Mouse (Mus musculus) hindbrain, embryonic 16.5 days (tissue): ENCODE data around the gene Atl2. TPM values are rescaled to one million over a fixed set of nuclear protein-coding genes. Genes with fewer than 3 reads are reported as not detected.

Experiments used
- ATAC-seq: fragments of 200-750 bp; cut with Nextera tagmentation; 2 replicates; pipeline ENCODE4 v1.8.0; 2017; ENCODE audit warnings: moderate TSS enrichment, moderate library complexity
- H3K27ac ChIP-seq: fragments of 300-500 bp; sonication (generic); 2 replicates; pipeline ENCODE4 v1.5.1; 2014; ENCODE audit warnings: low read depth, mild to moderate bottlenecking, control low read depth, low read length, moderate library complexity
- H3K27me3 ChIP-seq: fragments of 300-500 bp; sonication (generic); replicated peaks from 2 replicates; pipeline ENCODE4 v1.6.1; 2014; ENCODE audit warnings: low read length; ENCODE audit not compliant: control insufficient read depth, insufficient read depth
- H3K36me3 ChIP-seq: fragments of 300-500 bp; sonication (generic); 2 replicates; pipeline ENCODE4 v1.6.1; 2014; ENCODE audit warnings: mild to moderate bottlenecking, low read length, moderate library complexity, mixed read lengths; ENCODE audit not compliant: control insufficient read depth, insufficient read depth
- H3K4me1 ChIP-seq: fragments of 300-500 bp; sonication (generic); 2 replicates; pipeline ENCODE4 v1.6.1; 2014; ENCODE audit warnings: low read depth, low read length; ENCODE audit not compliant: control insufficient read depth, insufficient read depth
- H3K4me2 ChIP-seq: fragments of 300-500 bp; sonication (generic); 2 replicates; pipeline ENCODE4 v1.6.1; 2014; ENCODE audit warnings: mild to moderate bottlenecking, low read length, control low read depth, moderate library complexity
- H3K4me3 ChIP-seq: fragments of 300-500 bp; sonication (generic); 2 replicates; pipeline ENCODE4 v1.5.1; 2014; ENCODE audit warnings: mild to moderate bottlenecking, low read length, control low read depth, moderate library complexity
- H3K9ac ChIP-seq: fragments of 300-500 bp; sonication (generic); 2 replicates; pipeline ENCODE4 v1.6.1; 2014; ENCODE audit warnings: low read depth, mild to moderate bottlenecking, control low read depth, low read length, moderate library complexity
- H3K9me3 ChIP-seq: fragments of 300-500 bp; sonication (generic); 2 replicates; pipeline ENCODE4 v1.6.1; 2014; ENCODE audit warnings: mild to moderate bottlenecking, low read length, moderate library complexity; ENCODE audit not compliant: control insufficient read depth
- WGBS: fragments of 180-500 bp; shearing (Covaris S2); extraction: QIAGEN DNeasy Blood & Tissue Kit; methylation state at CpG from one replicate; pipeline ENCODE4 v1.1.7; 2014; 5-methylcytosine and 5-hydroxymethylcytosine counted together
- polyA plus RNA-seq: library from polyadenylated mRNA; unstranded; fragments of >200 nt; fragmentation: Nextera tagmentation; extraction: Ambion mirVana; gene quantifications from 2 replicates; pipeline ENCODE4 v1.2.1, GENCODE M21; 2015

Atl2 gene
- 38.9 and 39.0 TPM in 2 replicates for polyA plus RNA-seq

- Histone ChIP-seq H3K9ac (peak within 1 kb of the TSS; percentile 93), H3K4me1 (peaks cover 14% of the 10 kb centered on the region), H3K4me2 (peak within 1 kb of the TSS; percentile 61), H3K9me3 (no peaks in the 10 kb centered on the region), H3K27me3 (no peaks in the 10 kb centered on the region; the same call in 1 of the 2 replicates), H3K27ac (peak within 1 kb of the TSS; percentile 92), H3K4me3 (peak within 1 kb of the TSS; percentile 86), H3K36me3 (no peaks in the 10 kb centered on the region)
- peak; percentile 92 for ATAC-seq
- under 1% methylated on average over 43 of the region's 51 CpGs for WGBS
Observed at GRCm38 (mm10) chr17:79895911-79896423, at the start of gene Atl2. Atl2 (minus strand) TSS chr17:79896123.

GRCm38 (mm10) chr17:79944851-79945250, 48.9 kb upstream of the Atl2 start:
- H3K36me3 ChIP-seq: no peaks in the 10 kb centered on the region
- H3K9ac ChIP-seq: no peak overlapping the region
- 75% methylated on average over 6 of the region's 6 CpGs for WGBS
- H3K27me3 ChIP-seq: no peaks in the 10 kb centered on the region
- no peak overlapping the region for H3K4me2 ChIP-seq
- no peaks in the 10 kb centered on the region for H3K9me3 ChIP-seq
- H3K4me1 ChIP-seq: peaks cover 6% of the 10 kb centered on the region; the same call in 1 of the 2 replicates
- no peak for ATAC-seq
- H3K4me3 ChIP-seq: no peak overlapping the region
- no peak overlapping the region for H3K27ac ChIP-seq

GRCm38 (mm10) chr17:79942418-79942817, 46.5 kb upstream of the Atl2 start:
- Histone ChIP-seq H3K27ac (no peak overlapping the region), H3K4me2 (no peak overlapping the region), H3K9me3 (no peaks in the 10 kb centered on the region), H3K36me3 (no peaks in the 10 kb centered on the region), H3K4me3 (no peak overlapping the region), H3K27me3 (no peaks in the 10 kb centered on the region), H3K9ac (no peak overlapping the region), H3K4me1 (no peaks in the 10 kb centered on the region)
- 75% methylated on average over 5 of the region's 5 CpGs for WGBS
- ATAC-seq: no peak

GRCm38 (mm10) chr17:79939133-79939532, 43.2 kb upstream of the Atl2 start:
- Histone ChIP-seq H3K9ac (no peak overlapping the region), H3K27me3 (no peaks in the 10 kb centered on the region), H3K4me3 (no peak overlapping the region), H3K4me1 (no peaks in the 10 kb centered on the region), H3K27ac (no peak overlapping the region), H3K36me3 (no peaks in the 10 kb centered on the region), H3K4me2 (no peak overlapping the region), H3K9me3 (no peaks in the 10 kb centered on the region)
- whole genome bisulfite sequencing: 88% methylated on average over 3 of the region's 3 CpGs
- ATAC-seq: no peak

GRCm38 (mm10) chr17:79937921-79938601, 42.1 kb upstream of the Atl2 start:
- no peaks in the 10 kb centered on the region for H3K9me3 ChIP-seq
- no peak overlapping the region for H3K9ac ChIP-seq
- no peak overlapping the region for H3K4me2 ChIP-seq
- H3K27me3 ChIP-seq: no peaks in the 10 kb centered on the region
- H3K4me1 ChIP-seq: no peaks in the 10 kb centered on the region
- no peaks in the 10 kb centered on the region for H3K36me3 ChIP-seq
- 78% methylated on average over 10 of the region's 10 CpGs for WGBS
- no peak overlapping the region for H3K4me3 ChIP-seq
- no peak overlapping the region for H3K27ac ChIP-seq
- no peak for ATAC-seq

- no peak for ATAC-seq
- WGBS: 92% methylated on average over 15 of the region's 15 CpGs
- no peaks in the 10 kb centered on the region for H3K9me3 ChIP-seq
- no peak overlapping the region for H3K4me3 ChIP-seq
- H3K4me1 ChIP-seq: no peaks in the 10 kb centered on the region
- H3K27ac ChIP-seq: no peak overlapping the region
- H3K36me3 ChIP-seq: no peaks in the 10 kb centered on the region
- H3K9ac ChIP-seq: no peak overlapping the region
- H3K27me3 ChIP-seq: no peaks in the 10 kb centered on the region
- no peak overlapping the region for H3K4me2 ChIP-seq
Observed at GRCm38 (mm10) chr17:79934370-79934769, 38.4 kb upstream of the Atl2 start.

- Histone ChIP-seq H3K9ac (no peak overlapping the region), H3K27ac (no peak overlapping the region), H3K9me3 (no peaks in the 10 kb centered on the region), H3K4me1 (no peaks in the 10 kb centered on the region), H3K36me3 (no peaks in the 10 kb centered on the region), H3K4me2 (no peak overlapping the region), H3K4me3 (no peak overlapping the region), H3K27me3 (no peaks in the 10 kb centered on the region)
- 54% methylated on average over 5 of the region's 5 CpGs for WGBS
- no peak for ATAC-seq
Observed at GRCm38 (mm10) chr17:79932676-79933278, 36.9 kb upstream of the Atl2 start.

GRCm38 (mm10) chr17:79927110-79927509, 31.2 kb upstream of the Atl2 start:
- Histone ChIP-seq H3K4me1 (no peaks in the 10 kb centered on the region), H3K4me2 (no peak overlapping the region), H3K27me3 (no peaks in the 10 kb centered on the region), H3K36me3 (no peaks in the 10 kb centered on the region), H3K9ac (no peak overlapping the region), H3K9me3 (no peaks in the 10 kb centered on the region), H3K4me3 (no peak overlapping the region), H3K27ac (no peak overlapping the region)
- ATAC-seq: no peak
- 97% methylated on average over 2 of the region's 2 CpGs for WGBS

- Histone ChIP-seq H3K27me3 (no peaks in the 10 kb centered on the region), H3K36me3 (no peaks in the 10 kb centered on the region), H3K9ac (no peak overlapping the region), H3K4me3 (no peak overlapping the region), H3K9me3 (no peaks in the 10 kb centered on the region), H3K4me2 (no peak overlapping the region), H3K4me1 (no peaks in the 10 kb centered on the region), H3K27ac (no peak overlapping the region)
- 88% methylated on average over 3 of the region's 3 CpGs for WGBS
- ATAC-seq: no peak
Observed at GRCm38 (mm10) chr17:79926486-79926885, 30.6 kb upstream of the Atl2 start.
